Mouse (Mus musculus) bone marrow macrophage, adult 2 months (primary cell): ENCODE data around the gene Pla2g16. TPM values are rescaled to one million over a fixed set of nuclear protein-coding genes. Genes with fewer than 3 reads are reported as not detected.

Experiments
- H3K27ac ChIP-seq: 2 replicates; pipeline ENCODE4 v1.5.1; 2012; ENCODE audit warnings: low read depth, low read length; ENCODE audit not compliant: insufficient read depth
- H3K4me1 ChIP-seq: 2 replicates; pipeline ENCODE4 v1.6.1; 2012; ENCODE audit warnings: low read length; ENCODE audit not compliant: control insufficient read depth, insufficient read depth
- H3K4me3 ChIP-seq: 2 replicates; pipeline ENCODE4 v1.5.1; 2012; ENCODE audit warnings: mild to moderate bottlenecking, low read length, moderate library complexity; ENCODE audit not compliant: insufficient read depth
- CTCF ChIP-seq: IDR thresholded peaks from 2 replicates; pipeline ENCODE4 v1.5.1; 2012; ENCODE audit warnings: low read depth, mild to moderate bottlenecking, low read length, moderate library complexity
- POLR2A ChIP-seq: IDR thresholded peaks from 2 replicates; pipeline ENCODE4 v1.6.1; 2012; ENCODE audit warnings: mild to moderate bottlenecking, low read depth, low read length, borderline replicate concordance
- polyA plus RNA-seq: library from polyadenylated mRNA; stranded (reverse); fragments of >200 nt; gene quantifications from 2 replicates; pipeline ENCODE4 v1.2.4, GENCODE M21; 2012; ENCODE audit not compliant: missing spikeins, insufficient read depth, insufficient read length

Gene Pla2g16
- polyA plus RNA-seq, 1 experiment, result 5.4 TPM

DNA sequence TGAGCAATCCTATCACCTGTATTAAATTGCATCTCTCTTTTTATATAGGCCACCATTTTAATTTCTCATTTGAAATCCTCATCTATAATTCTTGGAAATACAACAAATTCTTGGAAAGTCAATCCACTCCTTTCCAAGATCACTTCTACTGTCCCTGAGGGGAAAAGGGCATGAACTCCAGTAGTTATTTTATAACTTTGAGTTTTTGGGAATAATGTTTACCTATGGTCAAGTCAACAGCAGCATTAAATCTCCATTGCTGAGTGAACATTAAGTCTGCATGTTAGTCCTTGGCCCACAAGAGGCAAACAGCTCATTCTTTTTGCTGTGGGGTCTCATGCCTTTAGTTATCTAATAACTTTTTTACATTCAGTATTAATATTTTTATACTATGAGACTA is 75.8 kb downstream of the Pla2g16 start:
- TF ChIP-seq POLR2A (no peak), CTCF (no peak)
- H3K4me1 ChIP-seq, result no peaks in the 10 kb centered on the region
- no peak overlapping the region for H3K27ac ChIP-seq
- H3K4me3 ChIP-seq, result no peak overlapping the region

DNA sequence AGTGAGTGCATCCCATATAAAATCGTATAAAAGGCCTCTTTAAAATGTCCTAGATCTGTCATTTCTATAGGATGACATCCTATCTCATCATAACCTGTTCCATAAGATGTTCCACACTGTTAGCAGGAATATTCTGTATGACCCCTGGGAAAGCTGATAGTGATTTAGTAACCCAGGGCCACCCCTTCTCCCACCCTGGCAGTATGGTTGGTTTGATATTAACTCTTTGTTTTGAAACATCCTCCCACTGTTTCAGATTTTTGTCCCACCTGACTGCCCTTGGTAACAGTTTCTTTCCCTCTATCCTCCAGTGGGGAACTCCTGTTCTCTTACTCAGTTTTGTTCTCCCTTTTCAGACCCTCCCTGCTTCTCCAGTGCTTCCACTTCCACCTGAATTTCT is 76.5 kb downstream of the Pla2g16 start:
- TF ChIP-seq POLR2A, result no peak
- no peak for TF ChIP-seq CTCF
- Histone ChIP-seq H3K27ac (no peak overlapping the region), H3K4me3 (no peak overlapping the region), H3K4me1 (no peaks in the 10 kb centered on the region)

Other genes starting within 250 kb of the Pla2g16 start
- gene Mark2, start 215.6 kb upstream of the Pla2g16 start, polyA plus RNA-seq, result 57.8 and 69.2 TPM in 2 replicates
- gene Spindoc, start 174.5 kb upstream of the Pla2g16 start, polyA plus RNA-seq, result 19.0 and 19.7 TPM in 2 replicates
- gene 2700081O15Rik, start 139.8 kb upstream of the Pla2g16 start, polyA plus RNA-seq, result 1.6 and 1.7 TPM in 2 replicates
- gene Rtn3, start 74.2 kb upstream of the Pla2g16 start, polyA plus RNA-seq, result 264 and 281 TPM in 2 replicates
- gene Atl3, start 63.4 kb upstream of the Pla2g16 start, polyA plus RNA-seq, result 53.1 and 62.2 TPM in 2 replicates
- gene Lgals12, start 49.7 kb downstream of the Pla2g16 start, polyA plus RNA-seq, result not detected in 2 replicates
- gene Hrasls5, start 55.1 kb downstream of the Pla2g16 start, polyA plus RNA-seq, result not detected in 2 replicates
- gene Slc22a19, start 153.9 kb downstream of the Pla2g16 start, polyA plus RNA-seq, result not detected in 2 replicates
- not detected in 2 replicates for gene Slc22a26, start 245.2 kb downstream of the Pla2g16 start, polyA plus RNA-seq